Mouse (Mus musculus) urinary bladder, postnatal 25 days (tissue): ENCODE data around the gene Siah1b.

Experiments used
- DNase-seq: peaks from one replicate; pipeline ENCODE4 v3.0.0; 2022; ENCODE audit warnings: low spot score

Siah1b gene

GRCm38 (mm10) chrX:164076040-164076775 lies at the start of gene Siah1b:
Gene Siah1b, minus strand, starts transcription at chrX:164076493.
- DNase-seq: peak; percentile 83

- no peak for DNase-seq
Observed at GRCm38 (mm10) chrX:164123942-164124341, 47.6 kb upstream of the Siah1b start.

- DNase-seq: no peak
Observed at GRCm38 (mm10) chrX:164113744-164114143, 37.5 kb upstream of the Siah1b start.

DNA sequence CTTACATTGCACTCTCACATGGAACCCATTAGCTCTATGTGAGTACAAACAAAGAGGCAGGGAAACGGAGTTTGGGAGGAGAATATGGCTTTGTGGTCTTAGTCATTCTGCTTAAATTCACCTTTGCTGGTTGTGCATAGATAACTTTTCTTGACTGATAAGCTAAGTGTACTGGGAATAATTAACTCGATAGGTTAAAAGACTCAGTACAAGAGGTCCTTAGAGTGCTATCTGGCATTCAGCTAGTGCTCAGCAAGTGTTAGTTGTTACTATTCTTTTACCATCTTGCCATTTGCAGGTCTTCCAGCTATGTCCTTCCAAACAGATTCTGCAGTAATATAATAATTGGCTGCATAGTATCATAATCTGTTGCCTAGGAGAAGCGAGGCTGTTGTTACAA lies 34.9 kb upstream of the Siah1b start:
- no peak for DNase-seq

DNA sequence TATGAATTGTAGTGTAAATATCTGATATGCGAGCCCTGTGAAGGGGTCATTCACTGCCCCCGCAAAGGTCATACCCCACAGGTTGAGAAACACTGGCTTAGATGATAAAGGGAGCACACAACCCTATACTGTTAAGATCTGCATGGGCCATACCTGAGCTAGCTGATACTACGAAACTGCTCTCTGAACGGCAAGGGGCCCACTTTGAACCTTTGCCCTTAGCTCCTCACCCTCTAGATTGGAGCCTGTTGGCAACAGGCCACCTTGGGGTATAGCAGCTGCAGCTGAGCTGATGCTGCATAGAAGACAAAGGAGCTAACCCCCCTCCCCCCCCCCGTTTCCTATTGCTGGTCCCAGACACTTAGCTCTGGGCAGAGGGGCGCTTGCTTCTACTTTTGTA lies 26.4 kb upstream of the Siah1b start:
- DNase-seq: no peak

GRCm38 (mm10) chrX:164102198-164102597 lies 25.9 kb upstream of the Siah1b start:
- DNase-seq: no peak

GRCm38 (mm10) chrX:164101483-164101882 lies 25.2 kb upstream of the Siah1b start:
- DNase-seq: no peak

GRCm38 (mm10) chrX:164095838-164096237 lies 19.5 kb upstream of the Siah1b start:
- DNase-seq: no peak

DNA sequence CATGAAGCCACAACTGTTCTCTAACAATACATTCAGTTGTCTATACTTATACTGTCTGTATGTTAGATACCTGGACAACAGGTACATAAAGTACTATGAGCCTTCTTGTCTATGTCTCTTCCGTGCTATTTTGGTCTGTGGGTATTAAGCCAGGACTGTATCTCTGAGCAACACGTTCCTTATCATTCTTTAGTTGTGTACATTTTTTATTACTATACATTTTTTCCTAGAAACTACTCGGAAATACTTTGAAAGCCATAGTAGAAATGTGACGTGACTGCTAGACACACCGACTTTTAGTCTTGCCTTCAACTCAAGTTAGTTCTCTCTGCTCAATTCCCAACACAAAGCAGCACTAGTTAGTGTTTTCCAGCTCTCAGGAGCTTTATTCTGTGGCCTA lies 17.1 kb upstream of the Siah1b start:
- DNase-seq: no peak

GRCm38 (mm10) chrX:164092300-164093169 lies 16.2 kb upstream of the Siah1b start:
- no peak for DNase-seq

DNA sequence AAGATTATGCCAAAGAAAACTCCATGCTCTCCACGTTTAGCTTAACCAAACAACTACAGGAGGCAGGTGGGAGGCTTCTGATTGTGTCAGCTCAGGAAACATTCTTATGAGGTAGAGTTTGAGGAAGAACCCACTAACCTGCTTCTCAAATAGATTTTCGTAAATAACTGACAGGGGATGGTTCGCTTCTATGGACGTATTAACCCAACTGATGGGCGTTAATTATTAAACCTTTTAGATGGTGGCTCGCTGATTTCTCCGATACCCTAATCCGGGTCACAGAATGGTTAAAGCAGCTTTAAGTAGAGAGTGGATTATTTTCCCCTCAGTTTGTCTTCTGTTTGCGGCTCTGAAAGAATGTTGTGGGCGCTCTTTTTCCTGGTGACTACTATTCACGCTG lies 13.6 kb upstream of the Siah1b start:
- no peak for DNase-seq

DNA sequence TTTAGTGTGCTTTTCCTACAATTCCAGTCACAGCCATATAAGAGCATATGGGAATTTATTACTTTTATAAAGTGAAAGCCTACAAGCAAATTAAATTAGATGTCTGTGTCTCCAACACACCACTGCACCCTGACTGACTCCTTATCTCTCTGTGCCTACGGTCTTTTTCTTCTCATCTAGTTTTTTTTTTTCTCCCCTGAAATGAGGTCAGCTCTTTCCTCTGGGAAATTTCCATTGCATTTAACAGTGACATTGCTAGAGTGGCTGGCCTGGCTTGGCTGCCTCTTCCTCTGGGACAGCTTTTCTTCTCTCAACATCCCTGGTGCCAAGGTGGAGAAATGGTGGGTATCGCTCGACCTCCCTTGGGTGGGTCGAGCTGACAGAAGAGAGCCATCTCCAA lies 12.3 kb upstream of the Siah1b start, which contains the start of gene Cltrn:
Gene Cltrn (plus strand): TSS at position 249 of the 400 bp plus-strand sequence.
- no peak for DNase-seq

- no peak for DNase-seq
Observed at GRCm38 (mm10) chrX:164082030-164082429, 5.7 kb upstream of the Siah1b start.

GRCm38 (mm10) chrX:164068968-164069367 lies 7.3 kb downstream of the Siah1b start:
- no peak for DNase-seq

DNA sequence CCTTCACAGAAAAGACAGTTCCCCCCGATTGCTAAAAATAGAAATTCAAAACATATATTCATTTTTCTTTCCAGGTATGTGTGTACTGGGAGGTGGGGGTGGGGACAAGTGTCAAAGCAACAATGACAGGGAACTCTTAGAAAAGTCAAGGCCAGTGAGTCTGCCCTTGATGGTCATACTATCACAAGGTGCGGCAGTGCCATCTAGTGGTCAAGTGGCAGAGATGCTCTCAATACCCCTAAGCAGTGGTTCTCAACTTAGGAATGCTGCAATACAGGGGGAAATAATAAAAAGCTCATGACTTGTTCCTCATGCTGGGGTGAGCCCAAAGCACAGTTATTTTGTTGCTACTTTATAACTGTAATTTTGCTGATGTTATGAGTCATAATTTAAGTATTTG lies 10.1 kb downstream of the Siah1b start:
- DNase-seq: peak; percentile 64

- no peak for DNase-seq
Observed at GRCm38 (mm10) chrX:164059070-164059469, 17.2 kb downstream of the Siah1b start.

DNA sequence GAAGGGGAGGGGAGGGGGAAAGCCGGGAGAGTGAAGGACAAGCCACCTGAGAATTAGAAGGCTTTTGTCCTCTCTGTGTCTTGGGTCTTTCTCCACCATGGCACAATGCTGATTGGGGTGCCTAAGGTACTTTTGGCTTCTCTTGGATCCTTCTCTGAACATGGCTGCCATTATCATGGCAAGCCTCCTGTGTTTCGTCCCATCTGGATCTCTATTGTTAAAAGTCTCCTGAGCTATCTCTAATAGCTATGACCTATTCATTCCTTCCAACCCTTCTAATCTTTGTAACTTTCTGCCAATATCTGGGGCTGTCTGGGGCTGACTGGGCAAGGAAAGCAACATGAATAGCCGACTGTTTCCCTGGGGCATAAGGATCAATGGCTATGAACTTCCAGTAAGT lies 17.8 kb downstream of the Siah1b start:
- no peak for DNase-seq

GRCm38 (mm10) chrX:164055726-164056125 lies 20.6 kb downstream of the Siah1b start:
- DNase-seq: no peak

- no peak for DNase-seq
Observed at GRCm38 (mm10) chrX:164046736-164047135, 29.6 kb downstream of the Siah1b start.

DNA sequence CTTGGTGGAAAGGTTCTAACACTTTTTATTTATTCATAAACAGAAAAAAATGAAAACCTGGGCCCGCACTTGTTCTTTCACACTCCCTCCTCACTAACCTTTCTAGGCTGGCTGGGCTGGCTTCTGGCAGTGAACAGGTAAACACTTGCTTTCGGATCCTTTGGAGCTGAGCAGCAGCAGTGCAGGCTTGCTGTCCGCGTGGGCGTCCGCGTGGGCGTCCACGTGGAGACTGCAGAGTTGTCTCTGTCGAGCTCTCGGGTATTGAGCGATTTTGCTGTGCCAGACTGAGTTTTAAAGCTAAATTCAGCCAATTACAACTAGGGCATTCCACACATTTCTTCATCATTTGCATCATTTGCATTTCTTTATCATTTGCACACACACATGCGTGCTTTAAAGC lies 34.2 kb downstream of the Siah1b start:
- DNase-seq: no peak

DNA sequence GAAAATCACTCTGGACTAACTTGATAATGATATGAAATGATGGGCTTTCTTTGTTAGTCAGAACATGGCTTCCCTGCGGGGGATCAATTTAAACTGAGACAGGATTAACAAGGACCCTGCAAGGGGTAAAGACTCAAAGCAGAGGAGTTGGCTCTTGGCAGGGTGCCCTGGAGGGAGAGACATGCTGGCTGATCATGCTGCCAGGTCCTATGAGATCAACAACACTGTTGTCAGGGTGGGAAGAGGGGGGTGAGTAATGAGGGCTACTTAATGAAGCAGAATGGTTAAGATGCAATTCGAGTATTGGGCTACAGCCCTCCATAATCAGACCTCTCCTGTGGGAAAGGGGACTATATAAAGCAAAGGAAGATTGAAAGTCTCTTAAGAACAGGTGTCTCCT lies 37.4 kb downstream of the Siah1b start:
- DNase-seq: no peak

- DNase-seq: no peak
Observed at GRCm38 (mm10) chrX:164035931-164036330, 40.4 kb downstream of the Siah1b start.

DNA sequence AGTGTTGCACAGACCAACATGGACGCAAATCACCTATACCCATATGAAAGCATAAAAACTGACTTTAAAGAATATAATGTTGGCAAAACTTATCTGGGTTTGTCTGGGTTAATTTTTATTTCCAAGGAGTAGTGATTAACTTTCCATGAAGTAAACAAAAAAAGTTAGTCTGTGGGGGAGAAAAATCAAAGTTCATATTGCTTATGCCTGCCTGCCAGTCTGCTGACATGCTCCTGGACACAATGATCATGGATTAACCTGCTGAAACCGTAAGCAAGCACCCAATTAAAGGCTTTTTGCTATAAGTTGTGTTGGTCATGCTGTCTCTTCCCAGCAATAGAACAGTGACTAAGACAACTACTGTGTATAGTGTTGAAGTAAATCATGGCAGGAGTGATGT lies 40.9 kb downstream of the Siah1b start:
- DNase-seq: no peak
